Mouse (Mus musculus) intestine, embryonic 14.5 days (tissue): ENCODE results near the gene Glyat. TPM values are rescaled to one million over a fixed set of nuclear protein-coding genes. Genes with fewer than 3 reads are reported as not detected.
"Not testable (repeated sequence)": the region's sequence is repeated elsewhere in the genome, so short reads cannot be mapped to it uniquely, and the experiment has no call there.

Experiments used
- ATAC-seq: fragments of 200-750 bp; cut with Nextera tagmentation; replicated peaks from 2 replicates; pipeline ENCODE4 v1.8.0; 2017; ENCODE audit warnings: low read depth, moderate number of reproducible peaks, moderate TSS enrichment, moderate library complexity; ENCODE audit not compliant: low FRiP score, low TSS enrichment
- DNase-seq: peaks from one replicate; pipeline ENCODE4 v3.0.0-alpha.2; 2018; ENCODE audit warnings: low spot score
- H3K27ac ChIP-seq: fragments of 300-500 bp; sonication (generic); 2 replicates; pipeline ENCODE4 v1.5.1; 2014; ENCODE audit warnings: low read depth, mild to moderate bottlenecking, control low read depth
- H3K27me3 ChIP-seq: fragments of 300-500 bp; sonication (generic); replicated peaks from 2 replicates; pipeline ENCODE4 v1.6.1; 2014; ENCODE audit warnings: low read length, control low read depth; ENCODE audit not compliant: control insufficient read depth, insufficient read depth
- H3K36me3 ChIP-seq: fragments of 300-500 bp; sonication (generic); 2 replicates; pipeline ENCODE4 v1.6.1; 2014; ENCODE audit warnings: low read length, control low read depth; ENCODE audit not compliant: control insufficient read depth, insufficient read depth
- H3K4me1 ChIP-seq: fragments of 300-500 bp; sonication (generic); replicated peaks from 2 replicates; pipeline ENCODE4 v1.6.1; 2014; ENCODE audit warnings: low read length, control low read depth, mixed read lengths; ENCODE audit not compliant: control insufficient read depth, insufficient read depth
- H3K4me2 ChIP-seq: fragments of 300-500 bp; sonication (generic); 2 replicates; pipeline ENCODE4 v1.6.1; 2014; ENCODE audit warnings: low read length
- H3K4me3 ChIP-seq: fragments of 300-500 bp; sonication (generic); 2 replicates; pipeline ENCODE4 v1.5.1; 2014; ENCODE audit warnings: low read depth, low read length, control low read depth, mixed read lengths
- H3K9ac ChIP-seq: fragments of 300-500 bp; sonication (generic); 2 replicates; pipeline ENCODE4 v1.6.1; 2014; ENCODE audit warnings: mild to moderate bottlenecking, low read length
- H3K9me3 ChIP-seq: fragments of 300-500 bp; sonication (generic); 2 replicates; pipeline ENCODE4 v1.6.1; 2016; ENCODE audit warnings: low read length, control low read depth; ENCODE audit not compliant: control insufficient read depth
- WGBS: fragments of 180-500 bp; shearing (Covaris S2); extraction: QIAGEN DNeasy Blood & Tissue Kit; methylation state at CpG from one replicate; pipeline ENCODE4 v1.1.7; 2014; 5-methylcytosine and 5-hydroxymethylcytosine counted together
- polyA plus RNA-seq: library from polyadenylated mRNA; unstranded; fragments of >200 nt; fragmentation: Nextera tagmentation; extraction: Ambion mirVana; gene quantifications from 2 replicates; pipeline ENCODE4 v1.2.1, GENCODE M21; 2014

Glyat gene
- polyA plus RNA-seq, 1 experiment from 2014 or later, result not detected

DNA sequence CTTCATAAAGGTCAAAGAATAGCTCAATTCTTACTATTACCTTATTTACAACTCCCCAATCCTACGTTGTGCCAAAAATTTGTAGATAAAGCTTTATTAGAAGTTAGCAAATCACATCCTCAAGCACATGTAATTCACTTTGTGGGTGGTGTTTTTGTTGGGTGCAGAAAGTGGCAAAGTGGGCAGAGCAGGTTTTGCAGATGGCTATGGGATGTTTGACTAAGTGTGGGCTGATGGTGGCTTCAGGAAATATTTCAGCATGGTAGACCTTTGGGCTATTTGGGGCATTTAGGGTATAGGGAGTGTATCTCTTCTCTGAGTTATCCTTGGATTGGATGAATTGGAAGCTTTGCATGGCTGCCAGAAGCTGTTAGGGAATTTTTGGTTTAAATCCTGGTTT is 33.0 kb downstream of the Glyat start:
- Histone ChIP-seq H3K27ac (no peak overlapping the region), H3K36me3 (no peaks in the 10 kb centered on the region), H3K4me1 (no peaks in the 10 kb centered on the region), H3K4me3 (no peak overlapping the region), H3K4me2 (no peak overlapping the region), H3K27me3 (no peaks in the 10 kb centered on the region), H3K9me3 (0 out of 2 replicates have a peak, but pooled peaks cover 3% of the 10 kb centered on the region), H3K9ac (no peak overlapping the region)
- 73% methylated on average over 1 of the region's 1 CpGs for WGBS
- no peak for DNase-seq
- ATAC-seq, result no peak

DNA sequence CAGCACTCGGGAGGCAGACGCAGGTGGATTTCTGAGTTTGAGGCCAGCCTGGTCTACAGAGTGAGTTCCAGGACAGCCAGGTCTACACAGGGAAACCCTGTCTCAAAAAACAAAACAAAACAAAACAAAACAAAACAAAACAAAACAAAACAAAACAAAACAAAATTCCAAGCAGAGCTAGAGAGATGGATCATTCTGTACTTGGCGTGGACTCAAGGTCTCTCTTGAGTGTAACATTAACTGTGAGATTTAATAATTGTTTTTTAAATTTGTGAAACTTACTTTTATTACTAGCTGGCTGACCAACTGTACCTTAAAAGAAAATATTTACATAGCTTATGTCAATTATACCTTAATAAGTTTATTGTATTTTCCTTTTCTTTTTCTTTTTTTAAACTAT is 35.5 kb downstream of the Glyat start:
- DNase-seq, H3K9me3 ChIP-seq, H3K9ac ChIP-seq, H3K36me3 ChIP-seq, ATAC-seq, H3K4me3 ChIP-seq, H3K4me1 ChIP-seq, H3K4me2 ChIP-seq, H3K27ac ChIP-seq, H3K27me3 ChIP-seq: not testable (repeated sequence)
- WGBS, result 92% methylated on average over 3 of the region's 3 CpGs

DNA sequence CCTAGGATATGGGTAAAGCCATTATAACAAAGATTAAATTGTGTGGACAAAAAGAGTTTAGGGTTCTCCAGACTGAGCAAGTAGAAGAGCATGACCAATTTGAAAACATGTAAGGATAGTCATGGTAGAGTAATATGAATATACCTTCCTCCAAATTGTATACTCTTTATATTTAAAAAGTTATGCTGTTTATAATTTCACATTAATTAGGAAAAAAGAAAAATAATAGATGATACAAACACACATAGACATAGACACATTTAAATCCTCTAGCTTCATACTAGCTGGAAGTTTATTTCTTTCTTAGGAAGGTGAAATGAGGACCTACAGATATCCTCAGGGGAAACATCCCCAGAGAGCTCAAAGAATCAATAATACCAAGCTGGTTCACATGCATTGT is 37.0 kb downstream of the Glyat start, which contains the start of gene Olfr1442:
Olfr1442 (plus strand) TSS at position 301 of the 400 bp plus-strand sequence.
- Histone ChIP-seq H3K9me3 (no peaks in the 10 kb centered on the region), H3K4me2 (no peak within 1 kb of the TSS), H3K27me3 (no peaks in the 10 kb centered on the region), H3K9ac (no peak within 1 kb of the TSS), H3K4me1 (no peaks in the 10 kb centered on the region), H3K36me3 (no peaks in the 10 kb centered on the region), H3K4me3 (no peak within 1 kb of the TSS), H3K27ac (no peak within 1 kb of the TSS)
- DNase-seq (no peak), ATAC-seq (no peak)

DNA sequence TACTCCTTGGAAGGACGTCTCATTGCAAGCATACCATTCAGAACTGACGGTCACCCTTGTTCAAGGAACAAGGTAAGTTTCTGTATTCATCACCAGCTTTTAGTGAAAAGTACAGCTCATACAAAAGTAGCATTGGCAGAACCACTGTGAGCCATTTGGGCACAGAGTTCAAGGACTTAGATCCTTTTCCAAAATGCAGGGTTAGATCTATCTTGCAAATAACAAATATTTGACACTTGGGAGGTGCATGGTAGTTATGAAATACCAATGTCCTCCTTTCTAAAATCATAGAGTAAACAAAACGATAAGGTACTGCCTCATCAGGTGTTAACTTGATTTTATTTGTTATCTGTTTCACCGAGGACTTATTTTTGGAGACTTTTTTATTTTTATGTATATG is 37.9 kb downstream of the Glyat start:
- Histone ChIP-seq H3K27me3 (no peaks in the 10 kb centered on the region), H3K27ac (no peak overlapping the region), H3K36me3 (no peaks in the 10 kb centered on the region), H3K4me3 (no peak overlapping the region), H3K9me3 (no peaks in the 10 kb centered on the region), H3K4me2 (no peak overlapping the region), H3K9ac (no peak overlapping the region), H3K4me1 (no peaks in the 10 kb centered on the region)
- no peak for ATAC-seq
- 82% methylated on average over 4 of the region's 4 CpGs for WGBS
- no peak for DNase-seq

DNA sequence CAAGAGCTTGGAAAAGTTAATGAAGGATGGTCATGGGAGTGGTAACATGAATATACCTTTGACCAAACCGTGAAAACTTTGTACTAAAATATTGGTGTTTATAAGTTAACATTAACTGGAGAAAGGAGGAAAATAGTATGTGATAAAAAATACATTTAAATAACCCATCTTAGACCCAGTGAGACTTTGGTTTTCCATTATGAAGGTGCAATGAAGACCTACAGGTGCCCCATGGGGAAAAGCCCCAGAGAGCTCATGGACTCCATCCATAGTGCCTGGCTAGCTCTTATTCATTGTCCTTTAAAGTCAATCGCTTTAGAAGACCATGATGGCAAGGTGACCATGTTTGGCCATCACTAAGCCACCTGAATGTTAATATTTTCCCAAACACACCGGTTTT is 44.7 kb downstream of the Glyat start, which contains the start of gene Olfr1443:
Olfr1443 (plus strand) TSS at position 301 of the 400 bp plus-strand sequence.
- H3K36me3 ChIP-seq, result no peaks in the 10 kb centered on the region
- H3K4me2 ChIP-seq, result no peak within 1 kb of the TSS
- 72% methylated on average over 3 of the region's 3 CpGs for WGBS
- H3K27me3 ChIP-seq, result no peaks in the 10 kb centered on the region
- no peak within 1 kb of the TSS for H3K27ac ChIP-seq
- no peaks in the 10 kb centered on the region for H3K9me3 ChIP-seq
- DNase-seq (no peak), ATAC-seq (no peak)
- H3K4me3 ChIP-seq, result no peak within 1 kb of the TSS
- no peak within 1 kb of the TSS for H3K9ac ChIP-seq
- no peaks in the 10 kb centered on the region for H3K4me1 ChIP-seq

DNA sequence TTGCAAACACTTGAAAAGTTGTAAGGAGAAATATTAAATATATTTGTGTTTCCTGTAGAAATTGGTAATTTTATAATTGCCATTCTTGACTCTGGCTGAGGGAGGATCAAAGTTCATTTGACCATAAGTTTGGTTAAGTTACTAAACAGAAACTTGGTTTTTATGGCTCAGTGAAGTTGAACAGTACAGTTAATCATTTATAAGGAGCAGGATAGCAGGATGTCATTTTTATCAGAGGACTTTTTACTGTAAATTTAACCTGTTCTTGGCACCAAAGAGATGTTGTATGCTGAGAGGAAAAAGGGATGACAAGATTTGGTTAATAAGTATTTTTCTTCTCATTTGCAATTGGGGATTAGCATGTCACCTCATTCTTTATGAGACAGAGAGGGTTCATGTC is 51.5 kb downstream of the Glyat start:
- no peaks in the 10 kb centered on the region for H3K4me1 ChIP-seq
- ATAC-seq, result no peak
- no peaks in the 10 kb centered on the region for H3K9me3 ChIP-seq
- DNase-seq, result no peak
- no peak overlapping the region for H3K4me2 ChIP-seq
- H3K4me3 ChIP-seq, result no peak overlapping the region
- no peak overlapping the region for H3K27ac ChIP-seq
- no peaks in the 10 kb centered on the region for H3K27me3 ChIP-seq
- no peak overlapping the region for H3K9ac ChIP-seq
- H3K36me3 ChIP-seq, result no peaks in the 10 kb centered on the region

DNA sequence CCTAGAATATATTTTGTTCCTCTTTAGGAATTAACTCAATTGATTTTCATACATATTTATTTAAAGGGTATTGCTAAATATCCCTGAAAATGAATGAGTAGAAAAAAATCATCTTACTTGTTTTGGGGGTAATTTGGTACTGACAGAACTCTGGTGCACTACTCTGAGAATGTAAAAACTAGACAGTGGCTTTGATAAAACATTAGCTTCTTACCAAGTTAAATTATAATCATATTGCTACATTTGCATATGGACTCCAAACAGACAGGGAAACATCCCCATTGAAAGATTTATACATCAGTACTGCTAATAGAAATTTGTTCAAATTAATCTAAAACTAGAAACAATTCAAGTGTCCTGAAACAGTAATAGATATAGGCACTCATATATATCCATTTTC is 52.1 kb downstream of the Glyat start:
- no peak overlapping the region for H3K4me2 ChIP-seq
- no peaks in the 10 kb centered on the region for H3K27me3 ChIP-seq
- H3K4me3 ChIP-seq, result no peak overlapping the region
- H3K4me1 ChIP-seq, result no peaks in the 10 kb centered on the region
- H3K9me3 ChIP-seq, result no peaks in the 10 kb centered on the region
- ATAC-seq, result no peak
- H3K9ac ChIP-seq, result no peak overlapping the region
- H3K27ac ChIP-seq, result no peak overlapping the region
- no peaks in the 10 kb centered on the region for H3K36me3 ChIP-seq
- DNase-seq, result no peak

DNA sequence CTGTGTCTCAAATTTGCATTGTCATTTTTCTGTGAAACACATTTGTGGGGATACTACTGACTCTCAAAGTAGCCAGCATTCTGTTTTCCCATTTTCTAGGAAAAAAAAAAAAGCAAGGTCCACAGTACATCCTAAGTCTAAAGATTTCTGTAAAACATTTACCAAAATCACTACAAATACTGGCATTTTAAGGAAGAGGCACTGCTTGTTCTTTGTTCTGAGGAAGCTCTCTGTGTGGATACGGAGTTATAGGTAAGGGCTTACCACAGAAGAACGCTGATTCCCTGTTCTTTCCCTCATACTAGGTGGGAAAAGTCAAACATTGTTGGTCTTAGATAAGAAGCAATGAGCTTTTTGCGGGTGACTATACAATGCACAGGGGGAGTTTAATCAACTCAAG is 62.5 kb downstream of the Glyat start, which contains the start of gene Keg1:
Keg1 (plus strand) TSS at position 197 of the 400 bp plus-strand sequence.
- H3K27me3 ChIP-seq, result no peaks in the 10 kb centered on the region
- H3K4me2 ChIP-seq, result no peak within 1 kb of the TSS
- H3K36me3 ChIP-seq, result no peaks in the 10 kb centered on the region
- no peaks in the 10 kb centered on the region for H3K4me1 ChIP-seq
- no peak within 1 kb of the TSS for H3K4me3 ChIP-seq
- H3K9me3 ChIP-seq, result no peaks in the 10 kb centered on the region
- H3K27ac ChIP-seq, result no peak within 1 kb of the TSS
- 63% methylated on average over 3 of the region's 3 CpGs for WGBS
- DNase-seq (no peak), ATAC-seq (no peak)
- no peak within 1 kb of the TSS for H3K9ac ChIP-seq

DNA sequence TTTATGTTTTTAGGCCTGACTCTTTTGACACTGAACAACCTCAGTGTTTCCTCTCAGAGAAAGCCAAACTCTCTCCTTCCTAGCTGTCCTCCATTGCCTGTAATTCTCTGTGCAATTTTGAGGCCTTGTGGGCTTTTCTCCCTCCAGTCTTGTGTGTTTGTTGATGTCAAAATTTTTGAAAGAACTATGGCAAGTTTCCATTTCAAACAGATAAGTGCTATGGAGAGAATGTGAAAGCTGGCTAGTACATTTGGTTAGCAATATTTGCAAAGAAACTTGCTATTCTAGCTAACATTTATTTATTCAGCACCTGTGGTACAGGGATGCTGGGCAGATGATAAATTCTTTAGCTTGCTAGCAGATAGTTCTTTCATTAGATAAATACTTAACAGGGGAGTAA is 63.1 kb downstream of the Glyat start:
- no peak for DNase-seq
- no peaks in the 10 kb centered on the region for H3K27me3 ChIP-seq
- no peaks in the 10 kb centered on the region for H3K9me3 ChIP-seq
- H3K4me3 ChIP-seq, result no peak overlapping the region
- H3K27ac ChIP-seq, result no peak overlapping the region
- H3K9ac ChIP-seq, result no peak overlapping the region
- H3K4me2 ChIP-seq, result no peak overlapping the region
- no peaks in the 10 kb centered on the region for H3K36me3 ChIP-seq
- no peaks in the 10 kb centered on the region for H3K4me1 ChIP-seq
- no peak for ATAC-seq
